Mouse (Mus musculus) heart, adult 2 months (tissue): ENCODE results near the gene Cdc42ep4. TPM values are rescaled to one million over a fixed set of nuclear protein-coding genes. Genes with fewer than 3 reads are reported as not detected.
A peak's percentile ranks its signal among the peaks of the same experiment; 100 is the strongest.

ENCODE experiments used
- DNase-seq, 2 experiments: peaks; one replicate each; pipeline ENCODE4 v3.0.0; 2021
- H3K27ac ChIP-seq: fragments of 200-600 bp; 2 replicates; pipeline ENCODE4 v1.8.1; 2022
- H3K27me3 ChIP-seq: fragments of 200-500 bp; 2 replicates; pipeline ENCODE4 v1.6.1; 2012; ENCODE audit warnings: mild to moderate bottlenecking, low read length, inconsistent platforms, mixed read lengths; ENCODE audit not compliant: control insufficient read depth, insufficient read depth
- H3K36me3 ChIP-seq: fragments of 200-500 bp; 2 replicates; pipeline ENCODE4 v1.6.1; 2012; ENCODE audit warnings: low read length, inconsistent platforms; ENCODE audit not compliant: control insufficient read depth, insufficient read depth
- H3K4me1 ChIP-seq: fragments of 200-500 bp; 2 replicates; pipeline ENCODE4 v1.6.1; 2011; ENCODE audit warnings: low read length; ENCODE audit not compliant: control insufficient read depth, insufficient read depth
- H3K4me3 ChIP-seq: fragments of 200-600 bp; 2 replicates; pipeline ENCODE4 v1.8.1; 2022
- H3K79me2 ChIP-seq: fragments of 200-500 bp; replicated peaks from 2 replicates; pipeline ENCODE4 v1.6.1; 2012; ENCODE audit warnings: mild to moderate bottlenecking, inconsistent platforms, low read length, moderate library complexity, mixed read lengths; ENCODE audit not compliant: control insufficient read depth, insufficient read depth
- H3K9ac ChIP-seq: fragments of 200-500 bp; 2 replicates; pipeline ENCODE4 v1.6.1; 2012; ENCODE audit warnings: low read depth, mild to moderate bottlenecking, control low read depth, inconsistent platforms, low read length, mixed read lengths
- CTCF ChIP-seq: fragments of 200-600 bp; IDR thresholded peaks from 2 replicates; pipeline ENCODE4 v1.8.1; 2022; ENCODE audit warnings: antibody characterized with exemption, mild to moderate bottlenecking, moderate library complexity
- EP300 ChIP-seq: fragments of 200-500 bp; IDR thresholded peaks from 2 replicates; pipeline ENCODE4 v1.6.1; 2011; ENCODE audit warnings: low read depth, low read length, control low read depth; ENCODE audit not compliant: insufficient read depth
- POLR2A ChIP-seq: fragments of 200-500 bp; IDR thresholded peaks from 2 replicates; pipeline ENCODE4 v1.6.1; 2011; ENCODE audit warnings: mild to moderate bottlenecking, low read depth, low read length, control low read depth; ENCODE audit not compliant: insufficient read depth
- whole genome bisulfite sequencing: fragments of 180-500 bp; shearing (Covaris S2); methylation state at CpG from one replicate; pipeline ENCODE4 v1.1.7; 2018; 5-methylcytosine and 5-hydroxymethylcytosine counted together
- intact Hi-C: fragments of 180-260 bp; cut with DNase I; formaldehyde crosslinking; loops from one replicate; pipeline ENCODE4 v1.15.1; 2025
- long read RNA-seq: library from polyadenylated mRNA; stranded (forward); transcript quantifications from one replicate; pipeline ENCODE4 v2.0.0, GENCODE M21; 2021
- polyA plus RNA-seq: library from polyadenylated mRNA; depleted of rRNA; stranded (reverse); fragments of >200 nt; gene quantifications from 2 replicates; pipeline ENCODE4 v1.2.3, GENCODE M21; 2012; rRNA removed
- total RNA-seq, 2 experiments: library from RNA; stranded (reverse); gene quantifications; 2 replicates each; pipeline ENCODE4 v1.2.3; 2021

The Cdc42ep4 gene
- total RNA-seq (10 to 100 TPM; 20.6 to 23.2 TPM), polyA plus RNA-seq (12.3 and 12.9 TPM in 2 replicates)
- long read RNA-seq, transcript Cdc42ep4-201 (2 exons, 3,008 nt), result major isoform, 9 of 20 reads
- long read RNA-seq, partial matches to known transcripts, result 0 of 20 reads
- long read RNA-seq, other reads (novel, unspliced or antisense), result 8 of 20 reads

DNA sequence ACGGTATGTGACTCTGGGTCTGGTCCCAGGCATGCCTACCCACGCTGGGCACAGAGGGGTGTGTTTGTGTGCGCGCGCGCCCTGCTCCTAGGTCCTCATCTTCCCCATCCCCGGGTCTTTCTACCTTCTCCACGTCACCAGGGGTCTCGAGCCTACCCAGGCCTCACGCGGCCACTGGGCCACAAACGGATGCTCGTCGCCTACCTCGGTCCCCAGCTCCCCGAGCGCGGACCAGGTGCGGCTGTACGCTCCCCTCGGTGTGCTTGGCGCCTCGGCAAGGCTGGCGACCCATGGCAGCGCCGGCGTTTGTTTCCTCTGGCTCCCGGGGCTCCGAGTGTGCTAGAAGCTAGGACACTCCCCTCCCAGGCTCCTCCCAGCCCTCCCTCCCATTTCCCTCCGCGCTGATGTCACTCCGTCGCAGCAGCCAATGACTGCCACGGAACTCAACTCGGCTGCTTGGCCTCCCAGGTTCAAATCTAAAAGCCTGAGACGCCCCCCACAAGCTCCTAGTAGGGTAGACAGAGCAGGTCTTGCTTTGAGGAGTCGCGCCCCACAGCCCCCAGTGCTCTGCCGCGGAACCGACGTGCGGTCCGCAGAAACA is at the start of gene Cdc42ep4:
Cdc42ep4 (minus strand) TSS at position 398 of the 601 bp plus-strand sequence.
- under 1% methylated on average over 44 of the region's 44 CpGs for WGBS

GRCm38 (mm10) chr11:113800026-113800425 is 48.3 kb upstream of the Cdc42ep4 start:
- Histone ChIP-seq H3K27ac (no peak overlapping the region), H3K4me3 (no peak overlapping the region), H3K27me3 (no peaks in the 10 kb centered on the region), H3K79me2 (no peaks in the 10 kb centered on the region), H3K4me1 (peaks cover 8% of the 10 kb centered on the region), H3K36me3 (no peaks in the 10 kb centered on the region), H3K9ac (no peak overlapping the region)
- 92% methylated on average over 12 of the region's 12 CpGs for WGBS
- intact Hi-C loops, result no loop called here
- no peak for DNase-seq
- TF ChIP-seq POLR2A (no peak), EP300 (no peak), CTCF (no peak)

More for the DNA sequence above, at the start of gene Cdc42ep4:
- intact Hi-C loops, result loop anchor here (1.0 to 2.0 kb wide), 4 partner anchors 41 to 56 kb away; partner anchors contain the start of gene Cpsf4l
- Histone ChIP-seq H3K4me3 (peak within 1 kb of the TSS; percentile 70), H3K9ac (peak within 1 kb of the TSS; percentile 98), H3K79me2 (peaks cover 2% of the 10 kb centered on the region; the same call in 1 of the 2 replicates), H3K36me3 (no peaks in the 10 kb centered on the region), H3K4me1 (peaks cover 13% of the 10 kb centered on the region), H3K27ac (peak within 1 kb of the TSS; percentile 93), H3K27me3 (no peaks in the 10 kb centered on the region)
- peak; percentile 86 to 89 for DNase-seq
- peak; percentile 93 for TF ChIP-seq POLR2A
- TF ChIP-seq EP300, result peak; percentile 69; the same call in 1 of the 2 replicates
- TF ChIP-seq CTCF, result no peak

- Histone ChIP-seq H3K9ac (no peak overlapping the region), H3K36me3 (no peaks in the 10 kb centered on the region), H3K79me2 (no peaks in the 10 kb centered on the region), H3K4me1 (peaks cover 7% of the 10 kb centered on the region), H3K27ac (no peak overlapping the region), H3K4me3 (no peak overlapping the region), H3K27me3 (no peaks in the 10 kb centered on the region)
- no peak for DNase-seq
- 51% methylated on average over 14 of the region's 14 CpGs for WGBS
- TF ChIP-seq EP300, result no peak
- no peak for TF ChIP-seq POLR2A
- TF ChIP-seq CTCF, result no peak
- intact Hi-C loops, result no loop called here
Observed at GRCm38 (mm10) chr11:113799041-113799447, 47.4 kb upstream of the Cdc42ep4 start.

DNA sequence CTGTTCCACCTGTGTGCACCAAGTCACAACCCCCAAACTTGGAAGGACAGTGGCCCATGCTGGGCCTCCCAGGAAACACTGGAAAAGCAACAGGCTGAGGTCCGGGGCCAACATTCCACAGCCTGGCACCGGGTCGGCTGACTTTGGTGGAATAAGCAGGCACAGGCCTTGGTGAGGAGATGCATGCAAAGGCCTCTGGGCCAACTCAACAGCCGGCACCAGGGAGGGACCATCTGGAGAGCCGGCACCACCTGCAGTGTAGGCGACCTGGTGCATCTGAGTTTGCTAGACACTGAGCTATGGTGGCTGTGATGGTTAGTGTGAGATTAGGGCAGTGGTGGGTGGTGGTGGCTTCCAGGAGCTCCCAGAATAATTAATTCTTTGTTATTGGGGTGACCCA is 46.3 kb upstream of the Cdc42ep4 start:
- intact Hi-C loops, result no loop called here

DNA sequence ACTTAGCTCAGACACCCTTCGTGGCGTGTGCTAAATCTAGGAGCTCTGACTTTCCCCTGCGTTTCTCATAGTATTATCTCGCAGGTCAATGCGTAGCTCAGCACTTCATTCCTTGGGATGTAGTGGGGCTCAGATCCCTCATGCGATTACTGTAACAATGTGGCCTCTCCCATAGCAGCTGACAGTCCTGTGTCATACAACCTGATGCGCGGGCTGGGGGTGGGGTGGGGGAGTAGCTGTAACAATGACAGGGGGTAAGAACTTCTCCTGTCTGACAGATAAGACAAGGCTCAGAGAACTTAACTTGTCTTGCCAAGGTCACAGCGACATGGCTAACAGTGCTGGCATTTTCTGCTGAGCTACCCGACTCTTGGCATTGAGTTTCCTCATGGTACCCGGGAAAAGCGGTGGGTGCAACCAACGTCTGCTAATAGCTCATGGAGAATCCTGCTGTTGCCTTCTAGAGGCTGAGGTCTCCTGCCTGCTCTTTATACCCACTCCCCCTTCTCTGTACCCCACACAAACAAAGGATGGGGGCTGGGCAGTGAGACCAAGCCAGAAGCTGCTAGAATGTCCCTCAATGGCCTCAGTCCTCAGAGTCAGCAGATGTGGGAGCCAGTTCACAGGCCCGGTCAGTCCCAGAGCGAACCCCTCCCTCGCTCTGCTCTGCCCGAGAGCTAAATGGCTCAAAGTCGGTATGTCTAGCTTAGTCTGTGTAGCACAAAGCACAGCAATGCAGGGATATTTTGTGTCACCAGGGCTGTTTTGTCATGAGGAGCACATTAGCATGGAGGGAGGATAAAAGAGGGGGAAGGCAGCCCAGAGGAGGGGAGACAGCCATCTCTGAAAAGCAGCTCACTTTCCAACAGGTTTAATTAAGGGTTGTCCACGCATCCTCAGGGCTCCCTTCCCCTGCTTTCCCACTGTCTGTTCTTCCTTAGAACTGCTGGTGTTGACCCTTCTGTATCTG is 45.6 kb upstream of the Cdc42ep4 start:
- intact Hi-C loops, result no loop called here
- H3K4me1 ChIP-seq, result peaks cover 3% of the 10 kb centered on the region
- no peak overlapping the region for H3K27ac ChIP-seq
- no peak overlapping the region for H3K9ac ChIP-seq
- no peak for TF ChIP-seq CTCF
- TF ChIP-seq POLR2A, result no peak
- TF ChIP-seq EP300, result no peak
- H3K79me2 ChIP-seq, result no peaks in the 10 kb centered on the region
- no peaks in the 10 kb centered on the region for H3K27me3 ChIP-seq
- no peaks in the 10 kb centered on the region for H3K36me3 ChIP-seq
- no peak overlapping the region for H3K4me3 ChIP-seq
- WGBS, result 76% methylated on average over 19 of the region's 19 CpGs
- DNase-seq, result no peak

More for the DNA sequence above, 46.3 kb upstream of the Cdc42ep4 start:
- no peaks in the 10 kb centered on the region for H3K36me3 ChIP-seq
- no peak for DNase-seq
- H3K27ac ChIP-seq, result no peak overlapping the region
- no peak overlapping the region for H3K9ac ChIP-seq
- no peaks in the 10 kb centered on the region for H3K79me2 ChIP-seq
- 81% methylated on average over 6 of the region's 6 CpGs for WGBS
- no peak overlapping the region for H3K4me3 ChIP-seq
- H3K4me1 ChIP-seq, result peaks cover 5% of the 10 kb centered on the region
- TF ChIP-seq CTCF (no peak), EP300 (no peak), POLR2A (no peak)
- no peaks in the 10 kb centered on the region for H3K27me3 ChIP-seq
